Mouse (Mus musculus): Measurements from ENCODE around the gene Ccdc85b. TPM values are rescaled to one million over a fixed set of nuclear protein-coding genes. Genes with fewer than 3 reads are reported as not detected.

The Ccdc85b gene
- polyA plus RNA-seq, 1 experiment from 2014 or later: 9.0 TPM

- WGBS: 85% methylated on average over 9 of the region's 9 CpGs
- H3K36me3 ChIP-seq: peaks cover 34% of the 10 kb centered on the region
Observed at GRCm38 (mm10) chr19:5422895-5423443, 34.7 kb downstream of the Ccdc85b start.

GRCm38 (mm10) chr19:5422267-5422666 lies 35.4 kb downstream of the Ccdc85b start:
- no peak overlapping the region for H3K4me3 ChIP-seq
- H3K36me3 ChIP-seq: peaks cover 37% of the 10 kb centered on the region
- no peak overlapping the region for H3K27ac ChIP-seq
- peak overlapping the region; percentile 23; the same call in 1 of the 2 replicates for H3K9ac ChIP-seq
- H3K9me3 ChIP-seq (replicated peaks): no peaks in the 10 kb centered on the region
- WGBS: 87% methylated on average over 10 of the region's 10 CpGs
- H3K4me1 ChIP-seq (replicated peaks): peaks cover 29% of the 10 kb centered on the region
- no peak for ATAC-seq (replicated peaks; ENCODE audit: insufficient number of reproducible peaks, insufficient read depth, low FRiP score, low read depth)
- H3K4me2 ChIP-seq: no peak overlapping the region
- no peaks in the 10 kb centered on the region for H3K27me3 ChIP-seq

More at GRCm38 (mm10) chr19:5422895-5423443, 34.7 kb downstream of the Ccdc85b start:
- peak overlapping the region; percentile 91 for H3K4me2 ChIP-seq
- H3K9ac ChIP-seq: no peak overlapping the region
- H3K4me3 ChIP-seq: peak overlapping the region; percentile 83
- ATAC-seq (replicated peaks; ENCODE audit: insufficient number of reproducible peaks, insufficient read depth, low FRiP score, low read depth): no peak
- no peaks in the 10 kb centered on the region for H3K9me3 ChIP-seq (replicated peaks)
- no peak overlapping the region for H3K27ac ChIP-seq
- H3K4me1 ChIP-seq (replicated peaks): peaks cover 30% of the 10 kb centered on the region
- no peaks in the 10 kb centered on the region for H3K27me3 ChIP-seq

- Histone ChIP-seq H3K4me3 (no peak overlapping the region), H3K36me3 (peaks cover 32% of the 10 kb centered on the region), H3K4me2 (no peak overlapping the region), H3K27me3 (no peaks in the 10 kb centered on the region), H3K9ac (no peak overlapping the region), H3K9me3 (replicated peaks) (no peaks in the 10 kb centered on the region), H3K4me1 (replicated peaks) (peaks cover 25% of the 10 kb centered on the region), H3K27ac (no peak overlapping the region)
- no peak for ATAC-seq (replicated peaks; ENCODE audit: insufficient number of reproducible peaks, insufficient read depth, low FRiP score, low read depth)
- 85% methylated on average over 5 of the region's 5 CpGs for WGBS
Observed at GRCm38 (mm10) chr19:5421784-5422183, 35.9 kb downstream of the Ccdc85b start.

GRCm38 (mm10) chr19:5420579-5420978 lies 37.1 kb downstream of the Ccdc85b start:
- Histone ChIP-seq H3K9ac (no peak overlapping the region), H3K4me2 (no peak overlapping the region), H3K4me1 (replicated peaks) (peaks cover 13% of the 10 kb centered on the region), H3K27me3 (no peaks in the 10 kb centered on the region), H3K9me3 (replicated peaks) (no peaks in the 10 kb centered on the region), H3K4me3 (no peak overlapping the region), H3K27ac (no peak overlapping the region), H3K36me3 (peaks cover 24% of the 10 kb centered on the region)
- ATAC-seq (replicated peaks; ENCODE audit: insufficient number of reproducible peaks, insufficient read depth, low FRiP score, low read depth): no peak
- WGBS: 93% methylated on average over 6 of the region's 6 CpGs

- Histone ChIP-seq H3K4me3 (no peak overlapping the region), H3K27me3 (no peaks in the 10 kb centered on the region), H3K9me3 (replicated peaks) (no peaks in the 10 kb centered on the region), H3K27ac (no peak overlapping the region), H3K4me2 (no peak overlapping the region), H3K4me1 (replicated peaks) (peaks cover 13% of the 10 kb centered on the region), H3K9ac (no peak overlapping the region), H3K36me3 (peaks cover 24% of the 10 kb centered on the region)
- 88% methylated on average over 9 of the region's 9 CpGs for whole genome bisulfite sequencing
- no peak for ATAC-seq (replicated peaks; ENCODE audit: insufficient number of reproducible peaks, insufficient read depth, low FRiP score, low read depth)
Observed at GRCm38 (mm10) chr19:5419630-5420029, 38.1 kb downstream of the Ccdc85b start.

GRCm38 (mm10) chr19:5418750-5419466 lies 38.8 kb downstream of the Ccdc85b start:
- 88% methylated on average over 8 of the region's 8 CpGs for WGBS
- no peak for ATAC-seq (replicated peaks; ENCODE audit: insufficient number of reproducible peaks, insufficient read depth, low FRiP score, low read depth)
- Histone ChIP-seq H3K4me2 (no peak overlapping the region), H3K9me3 (replicated peaks) (no peaks in the 10 kb centered on the region), H3K4me3 (no peak overlapping the region), H3K36me3 (peaks cover 24% of the 10 kb centered on the region), H3K27ac (no peak overlapping the region), H3K27me3 (no peaks in the 10 kb centered on the region), H3K4me1 (replicated peaks) (peaks cover 15% of the 10 kb centered on the region), H3K9ac (no peak overlapping the region)

- H3K4me3 ChIP-seq: no peak overlapping the region
- H3K4me2 ChIP-seq: no peak overlapping the region
- WGBS: 65% methylated on average over 2 of the region's 2 CpGs
- H3K36me3 ChIP-seq: peaks cover 9% of the 10 kb centered on the region
- no peak overlapping the region for H3K9ac ChIP-seq
- ATAC-seq (replicated peaks; ENCODE audit: insufficient number of reproducible peaks, insufficient read depth, low FRiP score, low read depth): no peak; the same call in 1 of the 2 replicates
- peak overlapping the region; percentile 20; the same call in 1 of the 2 replicates for H3K27ac ChIP-seq
- 0 out of 2 replicates have a peak, but pooled peaks cover 5% of the 10 kb centered on the region for H3K4me1 ChIP-seq (replicated peaks)
- H3K27me3 ChIP-seq: no peaks in the 10 kb centered on the region
- H3K9me3 ChIP-seq (replicated peaks): no peaks in the 10 kb centered on the region
Observed at GRCm38 (mm10) chr19:5414534-5414957, 43.1 kb downstream of the Ccdc85b start.

GRCm38 (mm10) chr19:5413840-5414239 lies 43.9 kb downstream of the Ccdc85b start:
- 66% methylated on average over 4 of the region's 4 CpGs for WGBS
- Histone ChIP-seq H3K27ac (no peak overlapping the region), H3K9ac (no peak overlapping the region), H3K9me3 (replicated peaks) (no peaks in the 10 kb centered on the region), H3K4me3 (no peak overlapping the region), H3K4me2 (no peak overlapping the region), H3K4me1 (replicated peaks) (peaks cover 9% of the 10 kb centered on the region), H3K27me3 (no peaks in the 10 kb centered on the region), H3K36me3 (peaks cover 8% of the 10 kb centered on the region)
- no peak for ATAC-seq (replicated peaks; ENCODE audit: insufficient number of reproducible peaks, insufficient read depth, low FRiP score, low read depth)

- Histone ChIP-seq H3K9ac (no peak overlapping the region), H3K27ac (no peak overlapping the region), H3K9me3 (replicated peaks) (no peaks in the 10 kb centered on the region), H3K36me3 (no peaks in the 10 kb centered on the region), H3K27me3 (no peaks in the 10 kb centered on the region), H3K4me1 (replicated peaks) (peaks cover 24% of the 10 kb centered on the region), H3K4me2 (no peak overlapping the region), H3K4me3 (no peak overlapping the region)
- no peak for ATAC-seq (replicated peaks; ENCODE audit: insufficient number of reproducible peaks, insufficient read depth, low FRiP score, low read depth)
- 53% methylated on average over 5 of the region's 5 CpGs for WGBS
Observed at GRCm38 (mm10) chr19:5411961-5412360, 45.7 kb downstream of the Ccdc85b start.

- 74% methylated on average over 5 of the region's 5 CpGs for WGBS
- no peak overlapping the region for H3K4me3 ChIP-seq
- no peaks in the 10 kb centered on the region for H3K9me3 ChIP-seq (replicated peaks)
- peaks cover 27% of the 10 kb centered on the region for H3K4me1 ChIP-seq (replicated peaks)
- ATAC-seq (replicated peaks; ENCODE audit: insufficient number of reproducible peaks, insufficient read depth, low FRiP score, low read depth): no peak
- H3K36me3 ChIP-seq: no peaks in the 10 kb centered on the region
- no peak overlapping the region for H3K27ac ChIP-seq
- H3K9ac ChIP-seq: no peak overlapping the region
- no peaks in the 10 kb centered on the region for H3K27me3 ChIP-seq
- H3K4me2 ChIP-seq: no peak overlapping the region
Observed at GRCm38 (mm10) chr19:5410641-5411040, 47.1 kb downstream of the Ccdc85b start.

GRCm38 (mm10) chr19:5409068-5409467 lies 48.6 kb downstream of the Ccdc85b start:
- Histone ChIP-seq H3K4me1 (replicated peaks) (peaks cover 22% of the 10 kb centered on the region), H3K36me3 (no peaks in the 10 kb centered on the region), H3K27ac (peak overlapping the region; percentile 57), H3K4me2 (no peak overlapping the region), H3K9me3 (replicated peaks) (no peaks in the 10 kb centered on the region), H3K4me3 (no peak overlapping the region), H3K27me3 (no peaks in the 10 kb centered on the region), H3K9ac (no peak overlapping the region)
- WGBS: 78% methylated on average over 5 of the region's 5 CpGs
- no peak for ATAC-seq (replicated peaks; ENCODE audit: insufficient number of reproducible peaks, insufficient read depth, low FRiP score, low read depth)

Data from heart, embryonic 15.5 days (tissue).